Mouse (Mus musculus) right cerebral cortex, adult 18-20 months (tissue): Measurements from ENCODE around the gene Sipa1l1.

ENCODE experiments used
- DNase-seq: peaks from one replicate; pipeline ENCODE4 v3.0.0; 2022; ENCODE audit warnings: mixed read lengths

The Sipa1l1 gene

DNA sequence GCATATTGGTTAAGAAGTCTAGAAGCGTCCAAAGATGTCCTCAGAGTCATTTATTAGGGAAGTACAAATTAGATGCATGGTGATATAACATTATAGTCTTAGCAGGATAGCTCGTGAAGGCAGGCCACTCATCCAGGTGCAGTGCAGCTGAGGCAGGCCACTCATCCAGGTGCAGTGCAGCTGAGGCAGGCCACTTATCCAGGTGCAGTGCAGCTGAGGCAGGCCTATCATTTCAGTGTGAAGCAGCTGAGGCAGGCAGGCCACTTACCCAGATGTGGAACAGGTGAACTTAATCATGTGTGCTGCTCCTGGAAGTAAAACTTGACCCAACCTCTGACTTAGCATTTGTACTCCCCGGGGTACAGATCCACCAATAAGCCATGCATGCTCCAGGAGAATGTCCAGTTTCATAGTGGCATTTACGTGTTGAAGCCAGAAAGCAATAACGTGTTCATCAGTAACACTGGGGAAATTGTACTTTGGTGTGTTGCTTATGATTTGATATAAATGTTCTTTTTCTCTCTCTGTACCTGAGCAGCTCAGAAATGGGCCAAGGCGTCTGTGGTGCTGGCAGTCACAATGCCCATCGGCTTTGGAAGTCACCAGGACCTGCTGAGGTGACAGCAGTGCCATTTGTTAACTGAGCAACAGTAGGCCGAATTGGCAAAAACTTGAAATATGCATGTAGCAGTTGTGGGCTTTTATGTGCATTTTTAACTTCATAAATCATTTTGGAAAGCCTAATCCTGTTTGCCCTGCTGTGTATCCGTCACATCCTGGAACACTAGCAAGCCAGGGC, 129.7 kb downstream of the Sipa1l1 start:
- DNase-seq: no peak

DNA sequence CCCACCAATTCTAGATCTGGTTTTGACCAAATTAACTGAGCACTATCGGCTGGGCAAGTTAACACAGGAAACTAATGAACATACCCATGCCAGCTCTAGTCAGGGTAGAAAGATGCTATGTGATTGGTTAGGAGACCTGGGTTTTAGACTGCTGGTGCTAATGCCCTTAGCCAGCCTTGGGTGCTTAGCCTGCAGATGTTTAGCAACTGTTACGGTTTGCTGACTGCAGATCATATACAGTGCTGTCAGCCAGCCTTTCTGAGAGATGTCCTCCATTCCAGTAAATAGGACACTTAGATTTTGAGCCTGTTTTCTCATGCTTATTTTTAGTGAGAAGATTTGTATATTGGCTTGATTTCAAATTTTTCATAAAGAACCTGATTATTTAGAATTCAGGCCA, 135.0 kb downstream of the Sipa1l1 start:
- DNase-seq: no peak

DNA sequence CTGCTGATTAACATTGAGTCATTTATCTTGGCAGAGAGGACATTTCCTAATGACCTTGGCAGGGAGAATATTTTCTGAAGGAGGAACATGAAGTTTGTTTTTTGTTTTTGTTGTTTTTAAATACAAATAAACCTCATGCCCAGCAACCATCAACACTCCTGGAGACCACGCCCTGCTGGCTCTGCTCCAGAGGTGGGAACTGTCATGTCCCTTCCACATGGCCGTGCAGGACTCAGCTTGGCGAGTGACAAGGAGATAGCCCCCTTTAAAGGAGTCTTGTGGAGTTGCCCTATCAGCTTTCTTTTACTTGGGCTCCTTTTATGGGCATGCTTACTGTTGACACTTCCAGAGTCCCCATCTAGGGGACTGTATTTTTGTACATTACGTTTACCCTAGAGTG, 136.9 kb downstream of the Sipa1l1 start:
- DNase-seq: no peak

DNA sequence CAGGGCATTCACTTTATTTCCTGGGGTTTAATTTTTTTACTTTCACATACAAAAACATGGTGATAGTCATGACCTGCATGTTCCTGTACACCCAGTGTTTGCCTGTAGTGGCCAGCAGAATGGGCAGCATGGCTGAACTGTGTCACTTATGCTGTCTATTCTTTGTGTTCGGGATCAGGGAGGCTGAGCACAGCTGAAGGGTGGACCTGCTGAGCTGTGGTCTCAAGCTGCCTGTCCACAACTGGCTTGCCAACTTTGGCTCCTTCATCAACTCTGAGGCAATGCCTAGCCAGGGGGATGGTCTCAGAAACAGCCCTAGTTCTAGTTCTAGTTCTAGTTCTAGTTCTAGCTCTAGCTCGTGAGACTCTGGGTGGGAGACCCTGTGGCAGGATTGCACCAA, 142.5 kb downstream of the Sipa1l1 start:
- DNase-seq: no peak

DNA sequence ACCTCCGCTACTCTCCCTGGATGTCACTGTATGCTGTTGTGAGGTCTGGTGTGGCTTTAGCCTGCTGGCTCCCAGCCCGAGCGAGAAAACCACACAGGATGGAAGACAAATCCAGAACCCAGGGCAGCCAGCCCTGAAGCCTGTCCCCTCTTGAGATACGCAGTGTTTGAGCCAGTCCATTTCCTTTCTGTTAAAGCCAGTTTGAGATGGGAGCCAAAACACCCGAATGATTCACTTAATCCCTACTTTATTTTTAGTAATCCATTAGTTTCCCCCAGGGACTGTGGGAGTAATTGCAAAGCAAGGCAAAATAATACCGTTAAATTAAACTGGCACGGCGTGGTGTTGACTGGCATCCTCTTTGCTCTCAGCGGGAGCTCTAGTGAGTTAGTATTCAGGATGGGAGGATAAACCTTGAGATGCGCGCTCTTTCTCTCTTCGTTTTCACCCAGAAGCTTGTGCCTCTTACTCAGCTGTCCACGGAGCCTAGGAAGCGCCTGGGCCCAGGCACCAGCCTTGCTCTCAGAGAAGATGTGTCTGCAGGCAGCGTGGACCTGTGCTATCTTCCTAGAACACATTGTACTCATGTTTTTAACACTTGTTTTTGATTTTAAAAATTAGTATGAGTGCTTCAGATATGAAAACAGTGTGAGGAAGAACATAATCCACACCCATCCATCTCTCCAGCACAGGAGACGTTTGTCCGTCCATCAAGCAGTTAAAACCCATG, 143.1 kb downstream of the Sipa1l1 start:
- peak; percentile 30 for DNase-seq

DNA sequence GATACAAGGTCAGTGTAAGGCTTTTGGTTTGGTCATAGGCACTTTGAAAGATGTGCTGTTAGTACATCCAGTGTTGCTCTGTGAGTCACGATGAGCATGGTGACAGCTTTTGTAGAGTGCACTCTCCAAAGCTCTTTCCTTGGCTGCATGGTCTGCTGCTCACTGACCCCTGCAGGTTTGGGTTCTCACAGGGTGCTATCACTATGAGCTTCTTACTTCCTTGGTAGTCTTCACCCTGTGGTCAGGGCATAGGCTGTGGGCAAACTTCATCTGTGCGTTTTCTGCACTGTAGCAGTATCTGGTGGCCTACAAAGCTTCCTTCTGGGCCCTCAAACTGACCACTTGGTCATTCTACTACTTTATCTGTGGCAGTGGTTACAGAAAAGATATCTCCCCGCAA, 144.0 kb downstream of the Sipa1l1 start:
- DNase-seq: no peak

DNA sequence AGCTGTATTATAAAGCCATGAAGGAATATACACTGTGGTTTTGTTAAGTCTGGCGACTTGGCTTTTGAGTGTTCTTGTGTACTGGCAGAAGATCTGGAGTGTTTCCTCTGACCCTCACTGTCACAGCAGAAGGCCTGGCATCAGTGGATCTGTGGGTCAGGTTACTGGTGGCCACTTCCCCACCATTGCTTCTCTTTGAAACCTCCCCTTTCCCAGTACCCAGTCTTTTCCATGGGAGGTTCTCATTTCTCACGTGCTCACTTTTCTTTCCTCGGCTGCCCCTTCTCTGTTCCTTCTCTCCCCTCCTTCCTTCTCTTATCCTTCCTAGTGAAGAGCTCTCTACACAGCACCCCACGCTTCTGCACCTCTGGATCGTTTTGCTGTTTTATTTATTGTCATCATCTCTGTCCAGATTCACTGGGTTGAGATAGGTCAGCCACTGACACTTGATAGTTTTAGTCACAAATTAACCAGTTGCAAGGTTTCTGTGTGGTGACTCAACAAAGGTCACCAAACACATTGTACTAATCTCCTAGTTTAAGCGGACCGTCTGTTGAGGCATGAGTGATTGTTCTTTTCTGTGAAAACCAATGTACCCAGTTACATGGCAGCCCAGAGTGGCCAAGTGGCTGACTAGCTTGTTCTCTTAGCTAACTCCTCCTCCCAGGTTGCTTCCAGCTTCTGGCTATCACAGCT, 150.5 kb downstream of the Sipa1l1 start:
- no peak for DNase-seq

DNA sequence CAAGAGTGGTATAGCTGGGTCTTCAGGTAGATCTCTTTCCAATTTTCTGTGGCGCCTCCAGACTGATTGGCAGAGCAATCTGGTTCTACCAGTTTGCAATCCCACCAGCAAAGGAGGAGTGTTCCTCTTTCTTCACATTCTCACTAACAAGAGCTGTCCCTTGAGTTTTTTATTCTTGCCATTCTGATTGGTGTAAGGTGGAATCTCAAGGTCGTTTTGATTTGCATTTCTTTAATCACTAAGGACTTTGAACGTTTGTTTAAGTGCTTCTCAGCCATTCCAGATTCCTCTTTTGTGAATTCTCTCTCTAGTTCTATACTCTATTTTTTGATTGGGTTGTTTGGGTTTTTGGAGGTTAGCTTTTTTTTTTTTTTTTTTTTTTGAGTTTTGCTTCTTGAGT, 151.1 kb downstream of the Sipa1l1 start:
- DNase-seq: no peak

DNA sequence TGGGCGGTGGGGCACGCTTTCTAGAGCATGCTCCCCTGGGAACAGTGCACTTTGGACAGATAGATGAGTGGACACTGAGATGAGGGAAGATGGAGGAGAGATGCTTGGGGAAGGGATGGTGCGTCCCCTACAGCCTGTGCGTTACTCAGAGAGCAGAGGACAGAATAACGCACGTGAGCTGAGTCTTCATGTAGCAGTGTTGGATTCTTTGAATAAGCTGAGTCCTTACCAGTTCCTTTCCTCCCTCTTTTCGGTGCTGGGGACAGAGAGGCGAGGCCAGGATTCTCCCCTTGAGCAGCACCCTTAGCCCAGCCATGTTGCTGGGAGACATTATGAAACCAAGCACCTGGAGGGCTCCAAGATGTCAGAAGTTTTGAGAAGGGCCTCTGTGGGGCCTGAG, 152.3 kb downstream of the Sipa1l1 start:
- no peak for DNase-seq

DNA sequence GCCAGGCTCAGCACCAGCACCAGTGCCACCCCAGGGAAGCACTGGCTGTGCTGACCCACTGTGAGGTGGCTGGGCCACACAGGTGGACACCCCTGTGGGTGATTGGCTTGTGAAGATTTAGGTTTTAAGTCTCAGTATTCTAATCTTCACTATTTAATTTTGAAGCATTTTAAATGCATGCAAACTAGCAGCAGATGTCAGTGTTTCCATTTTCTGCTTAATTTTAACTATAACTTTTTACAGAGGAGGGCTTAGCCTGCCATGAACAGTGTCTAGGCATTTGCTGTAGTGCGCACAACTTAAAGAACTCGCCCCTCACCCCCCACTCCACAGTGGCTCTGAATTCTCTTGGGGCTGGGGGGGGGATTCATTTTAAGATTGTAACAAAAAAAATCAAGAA, 152.7 kb downstream of the Sipa1l1 start:
- no peak for DNase-seq

DNA sequence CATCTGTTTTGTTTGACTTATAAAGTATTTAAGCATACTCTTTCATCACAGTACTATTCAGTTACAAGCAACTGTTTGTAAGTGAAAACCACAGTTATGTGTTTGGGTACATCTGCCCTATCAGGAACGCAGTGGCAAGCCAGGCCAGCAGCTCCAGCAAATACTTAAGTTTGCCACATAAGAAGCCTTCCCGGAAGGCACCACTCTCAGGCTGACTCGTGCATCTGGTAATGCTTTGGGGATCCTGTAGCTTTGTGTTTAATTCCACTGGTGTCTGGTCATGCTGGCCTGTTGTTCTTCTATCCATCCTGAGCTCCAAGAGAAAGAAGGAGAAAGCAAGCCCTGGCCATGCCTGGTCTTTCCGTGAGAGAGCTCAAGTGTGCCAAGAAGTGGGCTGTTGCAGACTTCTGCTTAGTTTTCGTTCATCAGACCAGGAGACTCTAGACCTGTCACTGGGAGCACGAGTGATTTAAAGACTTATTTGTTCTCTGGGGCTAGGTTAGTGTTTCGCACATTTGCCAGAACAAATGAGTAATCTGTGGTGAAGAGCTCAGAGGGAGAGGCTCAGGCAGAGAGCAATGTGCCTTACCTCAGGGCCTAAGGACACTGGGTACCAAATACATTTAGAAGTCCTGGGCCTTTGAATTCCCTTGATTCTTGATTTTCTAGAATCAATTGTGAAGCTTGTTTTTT, 153.8 kb downstream of the Sipa1l1 start:
- no peak for DNase-seq

DNA sequence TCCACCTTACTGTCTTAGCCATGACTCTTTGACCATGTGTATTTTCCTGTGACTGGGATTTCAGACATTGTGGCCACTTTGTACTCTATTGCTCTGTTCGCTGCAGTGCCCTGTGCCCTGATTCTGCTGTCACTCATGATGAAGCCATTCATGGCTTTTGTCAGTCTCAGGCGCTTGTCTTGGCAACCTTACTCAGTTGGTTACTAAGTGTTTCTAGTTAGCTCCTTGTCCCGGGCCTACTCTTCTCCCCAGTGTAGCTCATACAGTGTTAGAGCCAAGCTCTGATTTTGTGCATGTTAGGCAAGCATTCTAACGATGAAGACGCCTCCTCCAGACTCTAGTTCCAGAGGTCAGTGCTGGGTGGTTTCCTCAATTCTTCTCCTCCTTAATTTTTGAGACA, 155.5 kb downstream of the Sipa1l1 start:
- DNase-seq: no peak

DNA sequence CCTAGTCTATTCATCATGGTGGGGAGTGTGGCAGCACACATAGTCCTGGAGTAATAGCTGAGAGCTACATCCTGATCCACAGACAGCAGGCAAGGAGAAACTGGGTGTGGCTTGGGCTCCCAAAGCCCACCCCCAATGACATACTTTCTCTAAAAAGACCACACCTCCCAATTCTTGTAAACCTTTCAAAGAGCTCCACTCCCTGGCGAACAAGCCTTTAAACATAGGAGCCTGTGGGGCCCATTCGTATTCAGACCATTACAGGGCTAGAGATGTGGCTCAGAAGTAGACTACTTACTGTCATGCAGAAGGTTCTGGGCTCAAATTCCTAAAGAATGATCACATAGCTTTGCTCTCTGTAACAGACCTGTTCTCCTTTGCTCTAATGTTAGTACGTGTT, 156.4 kb downstream of the Sipa1l1 start:
- no peak for DNase-seq

DNA sequence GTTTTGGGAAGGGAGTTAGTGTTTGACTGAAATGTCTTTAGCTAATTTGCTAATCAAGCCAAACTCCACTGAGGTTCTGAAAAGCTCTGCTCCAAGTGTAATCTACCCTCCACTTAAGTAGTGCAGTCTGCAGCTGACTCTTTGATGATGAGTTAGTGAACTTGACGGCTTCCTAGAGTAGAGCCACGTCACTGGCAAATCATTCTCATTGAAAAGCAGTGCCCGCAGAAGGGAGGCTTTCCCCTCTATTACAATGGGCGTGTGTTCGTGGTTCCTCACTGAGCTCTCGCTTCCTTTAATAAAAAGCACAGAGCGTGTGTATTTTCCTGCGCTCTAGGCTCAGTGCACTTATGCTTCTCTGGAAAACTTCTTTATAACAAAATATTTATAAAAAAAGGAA, 157.3 kb downstream of the Sipa1l1 start:
- no peak for DNase-seq

DNA sequence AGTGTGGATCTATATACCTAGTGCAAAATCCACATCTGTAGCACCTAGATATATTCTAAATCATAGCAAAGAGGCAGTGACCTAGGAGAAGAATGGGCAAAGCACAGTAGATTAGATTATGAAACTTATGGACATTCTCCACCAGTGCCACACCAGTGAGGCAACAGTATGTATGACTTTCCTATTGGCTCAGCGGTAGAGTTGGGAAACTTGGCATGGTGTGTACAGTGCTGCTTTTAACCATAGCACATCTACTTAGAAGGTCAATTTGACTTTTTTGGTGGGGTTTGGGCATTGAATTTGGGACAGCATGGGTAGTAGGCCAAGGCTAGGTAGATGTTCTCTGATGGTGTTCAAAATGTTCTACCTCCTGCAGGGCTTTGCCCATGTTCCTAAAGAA, 159.0 kb downstream of the Sipa1l1 start:
- no peak for DNase-seq

DNA sequence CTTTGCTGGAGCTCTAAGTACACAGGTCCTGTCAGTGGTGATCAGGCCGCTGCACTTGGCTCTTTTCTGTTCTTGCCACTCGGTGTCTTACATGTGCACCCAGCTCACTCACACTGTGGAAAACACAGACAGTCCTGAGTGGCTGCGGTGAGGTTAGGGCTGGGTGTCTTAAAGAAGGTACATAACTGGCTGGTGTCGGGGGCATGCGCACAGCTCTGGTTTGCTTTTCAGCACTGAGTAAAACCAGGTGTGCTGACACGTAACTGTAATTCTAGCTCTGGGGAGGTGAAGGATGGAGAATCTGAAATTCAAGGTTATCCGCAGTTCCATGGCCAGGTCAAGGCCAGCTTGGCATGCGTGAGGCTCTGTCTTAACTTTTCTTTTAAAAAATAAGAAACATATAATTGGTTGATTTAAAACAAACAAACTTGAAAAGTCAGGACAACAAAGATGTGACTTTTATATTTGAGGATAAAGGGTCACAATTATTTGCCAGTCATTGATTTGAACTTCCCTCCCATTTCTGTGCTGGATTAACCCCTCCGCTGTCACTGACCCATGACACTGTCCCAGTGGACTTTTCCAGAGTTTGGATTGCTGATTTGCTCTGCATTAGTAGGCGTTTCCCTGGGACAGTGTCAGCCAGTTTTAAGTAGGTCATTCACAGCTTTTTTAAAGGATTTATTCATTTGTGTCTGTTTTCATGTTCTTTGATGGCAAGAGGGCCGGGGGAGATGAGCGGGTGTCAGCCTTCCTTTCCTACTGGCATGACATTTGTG, 163.9 kb downstream of the Sipa1l1 start:
- no peak for DNase-seq

DNA sequence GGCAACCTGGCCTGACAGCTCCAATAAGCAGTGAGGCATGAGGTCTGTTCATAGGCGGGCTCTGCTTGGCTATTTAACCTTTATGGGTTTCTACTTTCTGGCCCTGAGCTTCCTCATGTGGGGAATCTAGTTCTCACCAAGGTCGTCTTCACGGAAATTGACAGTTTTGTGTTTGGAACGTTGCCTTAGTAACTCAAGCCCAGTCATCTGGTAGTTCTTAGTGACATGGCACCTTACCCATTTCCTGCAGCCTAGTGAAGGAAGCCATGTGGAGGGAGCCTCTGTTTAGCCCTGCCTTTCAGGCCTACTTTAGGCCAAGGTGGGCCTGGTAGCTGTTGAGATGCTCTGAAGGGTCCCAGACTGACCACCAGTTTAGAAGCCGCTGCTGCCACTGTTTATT, 164.9 kb downstream of the Sipa1l1 start:
- DNase-seq: no peak

DNA sequence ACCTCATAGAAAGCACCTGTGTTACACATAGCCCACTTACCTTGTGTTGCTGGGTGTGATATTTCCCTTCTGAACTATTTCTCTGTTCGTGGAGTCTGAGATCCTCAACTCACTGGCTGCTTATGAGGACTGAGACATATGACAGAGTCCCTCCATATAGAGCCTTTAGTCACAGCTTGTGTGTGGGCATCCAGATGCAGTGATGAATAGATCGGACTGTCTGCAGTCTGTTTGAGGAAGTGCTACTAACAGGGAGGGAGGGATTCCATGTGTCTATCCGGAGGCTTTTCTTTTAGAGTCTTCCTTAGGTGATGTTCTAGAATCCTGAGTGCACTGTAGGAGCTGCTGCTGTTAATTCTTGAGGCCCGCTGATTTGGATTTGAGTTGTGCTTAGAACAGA, 165.4 kb downstream of the Sipa1l1 start:
- DNase-seq: no peak

DNA sequence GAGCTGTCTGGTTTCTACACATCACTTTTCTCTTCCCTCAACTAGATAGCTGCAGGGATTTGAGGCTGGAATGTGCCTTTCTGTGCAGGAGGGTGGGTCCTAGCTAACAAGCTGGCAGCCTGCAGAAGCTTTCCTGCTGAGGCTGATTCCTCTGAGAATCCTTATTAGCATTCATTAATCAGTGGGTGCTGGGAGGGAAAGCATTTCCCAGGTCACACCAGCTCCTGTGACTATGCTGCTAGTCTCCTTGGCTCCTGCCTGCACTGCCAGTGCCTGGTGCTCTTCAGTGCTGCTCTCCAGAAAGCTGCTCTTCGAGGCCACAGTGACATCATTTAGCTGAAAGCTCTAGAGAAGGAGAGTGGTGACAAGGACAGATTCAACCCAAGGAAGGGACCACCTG, 166.0 kb downstream of the Sipa1l1 start:
- DNase-seq: no peak

DNA sequence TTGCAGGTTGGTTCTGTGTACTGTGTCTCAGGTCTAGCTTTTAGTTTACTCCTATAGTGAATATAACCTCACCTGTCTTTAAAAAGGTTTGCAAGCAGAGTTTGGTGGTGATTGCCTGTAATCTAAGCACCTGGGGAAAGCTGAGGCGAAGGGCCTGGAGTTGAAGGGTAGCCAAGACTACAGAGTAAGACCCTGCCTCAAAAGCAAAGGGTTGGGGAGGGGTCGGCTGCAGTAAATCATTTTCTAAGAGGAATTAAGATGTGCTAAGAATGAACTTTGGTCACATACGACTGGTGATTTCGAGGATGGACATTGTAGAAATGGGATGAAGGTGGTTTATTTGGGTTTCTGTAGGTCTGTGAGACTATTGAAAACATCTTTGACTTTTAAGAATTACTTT, 169.4 kb downstream of the Sipa1l1 start:
- DNase-seq: no peak

DNA sequence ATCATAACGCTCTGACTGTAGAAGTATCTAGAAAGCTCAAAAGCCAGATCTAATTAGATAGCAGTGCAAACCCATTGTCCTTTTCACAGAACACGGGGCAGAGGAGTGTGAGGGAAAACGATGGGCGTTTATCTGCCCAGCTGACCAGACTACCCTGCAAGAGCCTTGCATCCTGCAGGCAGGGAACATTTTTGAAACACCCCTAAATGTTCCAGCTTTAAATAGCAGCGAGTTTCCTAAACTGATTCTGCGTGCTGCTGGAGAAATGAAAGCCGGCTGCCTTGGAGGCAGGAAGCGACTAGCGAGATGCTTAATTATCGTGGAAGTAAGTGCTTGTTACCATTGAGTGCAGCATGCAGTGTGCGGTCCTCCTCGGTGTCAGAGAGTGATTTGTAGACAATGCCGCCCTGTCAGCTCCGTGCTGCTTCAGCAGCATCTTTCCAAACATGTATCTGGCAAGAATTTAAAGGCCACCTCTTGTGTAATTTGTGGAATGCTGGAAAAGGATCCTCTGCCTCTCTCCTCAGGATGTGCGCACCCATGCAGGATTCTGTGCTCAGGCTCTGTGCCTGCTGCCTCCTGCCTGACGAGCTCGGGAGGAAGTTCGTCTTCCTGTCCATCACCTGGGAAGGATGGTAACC, 170.2 kb downstream of the Sipa1l1 start:
- DNase-seq: peak; percentile 68
